Mouse (Mus musculus) cerebellum, adult 8-10 months (tissue): ENCODE data around the gene Kcnd1.

Source experiments
- DNase-seq: peaks from one replicate; pipeline ENCODE4 v3.0.0; 2022

Kcnd1 gene

DNA sequence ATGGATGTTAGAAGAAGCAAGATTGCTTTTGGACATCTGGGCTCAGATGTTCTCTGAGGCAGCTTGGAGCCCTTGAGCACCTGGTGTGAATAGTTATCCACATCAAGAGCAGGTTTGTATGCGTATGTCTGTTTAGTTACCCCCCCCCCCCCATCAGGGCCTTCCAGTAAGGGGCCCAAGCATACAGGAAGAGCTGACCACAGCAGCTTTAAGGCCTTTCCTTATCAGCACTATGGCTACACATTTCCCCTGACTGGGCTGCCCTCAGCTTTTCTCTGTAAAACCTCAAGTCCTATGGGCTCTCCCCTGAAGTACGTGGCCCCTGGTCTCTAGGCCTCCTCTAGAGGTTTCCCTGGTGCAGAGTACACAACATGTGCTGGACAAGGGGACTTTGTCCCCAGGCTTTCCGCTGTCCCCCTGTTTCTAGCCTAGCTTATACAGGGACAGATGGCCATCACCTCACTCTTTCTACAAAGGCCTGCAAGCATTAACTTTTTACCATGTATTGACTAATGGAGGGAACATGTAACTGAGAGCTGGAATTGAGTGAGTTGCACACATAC, 37.2 kb downstream of the Kcnd1 start:
- no peak for DNase-seq

DNA sequence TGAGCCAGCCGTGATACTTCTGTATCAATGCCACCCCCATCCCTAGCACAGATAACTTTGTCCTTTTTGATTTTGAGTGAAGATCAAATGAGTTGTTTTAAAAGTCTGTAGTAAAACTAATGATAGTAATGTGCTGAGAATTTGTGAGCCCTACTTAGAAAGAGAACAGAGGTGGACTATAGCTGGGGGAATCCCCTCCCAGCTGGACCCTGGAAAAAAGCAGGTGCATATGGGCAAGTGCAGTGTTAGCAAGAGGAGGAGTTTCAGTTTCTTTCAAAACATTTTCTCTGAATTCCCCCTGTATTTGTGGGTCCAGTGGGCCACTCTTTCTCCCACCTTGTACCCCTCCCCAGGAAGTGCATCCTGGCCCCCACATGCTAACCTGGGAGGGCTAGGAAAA, 41.1 kb downstream of the Kcnd1 start:
- DNase-seq, result no peak

DNA sequence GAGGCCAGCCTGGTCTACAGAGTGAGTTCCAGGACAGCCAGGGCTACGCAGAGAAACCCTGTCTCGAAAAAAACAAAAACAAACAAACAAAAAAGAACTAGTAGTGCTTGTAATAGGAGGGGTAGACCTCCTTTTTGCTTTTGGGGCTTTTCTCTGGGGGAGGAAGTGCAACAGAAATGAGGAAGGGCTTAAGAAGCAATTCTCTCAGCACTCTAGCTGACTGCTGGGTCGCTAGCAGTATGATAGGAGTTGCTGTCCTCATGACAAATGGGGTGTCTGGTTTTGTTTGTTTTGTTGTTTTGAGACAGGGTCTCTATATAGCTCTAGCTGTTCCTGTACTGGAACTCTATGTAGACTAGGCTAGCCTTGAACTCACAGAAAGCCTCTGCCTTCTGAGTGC, 42.5 kb downstream of the Kcnd1 start:
- no peak for DNase-seq

DNA sequence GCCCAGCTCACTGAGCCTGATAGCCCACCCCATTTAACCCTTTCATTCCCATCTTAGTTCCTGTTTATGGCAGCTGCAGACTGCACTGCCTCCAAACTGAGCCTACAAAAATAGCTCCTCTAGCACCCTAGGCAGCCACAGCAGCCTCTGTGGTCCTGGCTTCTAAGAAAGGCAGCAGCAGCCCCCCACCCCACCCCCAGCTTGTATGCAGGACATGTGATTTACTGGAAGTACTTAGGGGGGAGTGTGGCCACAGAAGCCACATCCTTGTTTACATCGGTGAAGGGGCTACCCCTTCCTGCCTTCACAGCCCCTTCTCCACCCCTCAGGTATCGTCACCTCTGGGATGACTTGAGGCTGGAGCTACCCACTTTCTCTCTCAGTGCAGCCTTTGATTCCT, 43.3 kb downstream of the Kcnd1 start:
- no peak for DNase-seq

DNA sequence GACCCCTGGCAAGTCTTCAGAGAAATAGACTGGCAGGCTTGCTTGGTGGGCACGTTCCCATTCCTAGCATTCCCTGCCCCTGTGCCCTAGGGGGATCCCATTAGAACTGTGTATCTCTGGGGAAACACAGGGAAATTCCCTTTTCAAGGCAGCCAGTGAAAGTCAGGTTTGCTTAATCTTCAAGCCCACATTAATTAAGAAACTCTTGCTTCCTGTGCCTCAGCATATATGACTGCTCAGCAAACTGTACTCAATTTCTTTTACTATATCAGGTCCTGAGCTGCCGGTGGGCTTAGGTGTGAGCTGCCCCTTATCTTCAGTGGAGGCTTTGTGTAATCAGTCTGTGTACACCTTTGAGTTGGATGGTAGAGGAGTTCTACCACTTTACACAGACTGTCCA, 43.7 kb downstream of the Kcnd1 start:
- DNase-seq, result no peak

DNA sequence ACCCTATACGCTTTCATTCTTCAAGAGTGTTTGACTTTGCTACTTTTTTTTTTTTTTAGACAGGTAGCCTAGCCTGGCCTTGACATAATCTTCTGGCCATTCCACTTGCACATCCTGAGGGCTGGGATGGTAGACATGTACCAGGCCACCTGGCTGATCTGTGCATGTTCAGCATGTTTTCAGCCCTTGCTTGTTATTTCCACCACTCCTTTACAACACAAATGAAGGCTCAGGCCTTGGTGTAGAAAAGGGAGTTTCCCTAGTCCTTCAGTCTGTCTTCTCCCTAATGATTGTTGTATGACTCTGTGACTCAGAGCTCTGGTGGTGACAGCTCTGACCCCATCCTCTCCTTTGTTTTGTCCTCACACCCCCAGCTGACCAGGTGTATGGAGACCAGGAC, 45.1 kb downstream of the Kcnd1 start:
- DNase-seq, result no peak

DNA sequence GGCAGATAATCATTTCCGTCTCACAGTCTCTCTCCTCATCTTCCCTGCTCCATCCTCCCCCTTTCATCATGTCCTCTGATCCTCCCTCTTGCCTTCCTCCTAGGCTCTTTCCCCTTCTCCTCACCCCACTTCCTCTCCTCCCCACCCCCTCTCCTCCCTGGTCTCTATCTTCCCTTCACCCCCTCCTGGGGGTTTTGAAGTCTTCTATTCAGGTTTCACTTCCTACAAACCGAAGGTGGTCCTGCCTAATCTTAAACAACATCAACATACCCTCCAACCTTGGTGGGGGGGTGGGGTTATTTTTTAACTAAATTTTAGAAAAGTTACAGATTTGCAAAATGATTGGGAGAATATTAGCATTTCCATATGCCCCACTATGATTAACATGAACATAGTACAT, 46.4 kb downstream of the Kcnd1 start:
- DNase-seq, result no peak

DNA sequence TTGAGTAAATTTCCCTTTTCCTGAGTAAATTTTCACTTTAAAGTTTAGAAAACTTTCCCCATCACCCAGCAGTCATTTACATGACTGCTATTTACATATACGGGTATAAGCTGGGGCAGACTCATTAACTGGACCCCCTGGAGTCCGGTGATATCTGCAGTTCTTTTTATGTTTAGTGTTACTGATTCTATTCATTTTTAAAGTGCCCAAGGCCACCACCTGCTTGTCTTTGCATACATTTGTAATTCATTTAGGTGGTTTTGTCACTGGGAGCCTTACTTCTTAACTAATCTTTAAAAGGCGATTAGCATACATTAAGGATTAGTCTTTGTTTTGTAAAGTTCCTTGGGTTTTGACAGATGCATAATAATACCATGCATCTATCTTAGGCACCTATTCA, 47.7 kb downstream of the Kcnd1 start:
- no peak for DNase-seq

DNA sequence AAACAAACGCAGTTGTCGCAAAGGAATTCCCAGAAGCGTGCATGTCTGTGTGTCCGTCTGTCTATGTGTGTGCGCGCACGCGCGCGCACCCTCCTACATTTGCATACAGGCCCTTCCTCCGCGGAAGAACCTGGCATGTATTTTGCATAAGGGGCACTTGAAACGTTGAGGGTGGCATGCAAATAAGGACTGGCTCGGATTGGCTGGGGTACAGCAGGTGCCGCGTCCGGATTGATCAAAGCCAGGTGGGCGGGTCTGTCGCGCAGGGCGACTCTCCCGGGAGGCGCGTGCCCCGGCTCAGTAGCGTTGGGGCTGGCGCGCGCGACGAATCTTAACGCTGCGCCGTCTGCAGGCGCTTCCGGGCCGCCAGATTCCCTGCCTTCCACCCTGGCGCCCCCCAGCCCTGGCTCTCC, 55.9 kb downstream of the Kcnd1 start, which contains the start of gene Pim2:
Gene Pim2 (plus strand): TSS at position 256 of the 413 bp plus-strand sequence.
- DNase-seq, result peak; percentile 81

DNA sequence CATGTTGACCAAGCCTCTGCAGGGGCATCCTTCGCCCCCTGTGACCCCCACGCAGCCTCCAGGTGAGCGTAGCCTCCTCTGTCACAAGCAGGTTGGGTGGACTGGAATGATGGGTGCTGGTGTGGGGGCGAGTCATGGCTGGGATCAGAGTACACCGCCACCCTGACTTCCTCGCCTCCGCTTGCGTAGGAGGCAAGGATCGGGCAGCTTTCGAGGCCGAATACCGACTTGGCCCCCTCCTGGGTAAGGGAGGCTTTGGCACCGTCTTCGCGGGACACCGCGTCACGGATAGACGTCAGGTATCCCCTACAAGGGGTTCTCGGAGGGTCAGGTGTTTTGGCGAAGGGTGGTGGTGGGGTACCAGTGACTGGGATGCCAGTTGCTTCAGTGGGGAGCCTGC, 56.4 kb downstream of the Kcnd1 start:
- DNase-seq, result peak; percentile 44

DNA sequence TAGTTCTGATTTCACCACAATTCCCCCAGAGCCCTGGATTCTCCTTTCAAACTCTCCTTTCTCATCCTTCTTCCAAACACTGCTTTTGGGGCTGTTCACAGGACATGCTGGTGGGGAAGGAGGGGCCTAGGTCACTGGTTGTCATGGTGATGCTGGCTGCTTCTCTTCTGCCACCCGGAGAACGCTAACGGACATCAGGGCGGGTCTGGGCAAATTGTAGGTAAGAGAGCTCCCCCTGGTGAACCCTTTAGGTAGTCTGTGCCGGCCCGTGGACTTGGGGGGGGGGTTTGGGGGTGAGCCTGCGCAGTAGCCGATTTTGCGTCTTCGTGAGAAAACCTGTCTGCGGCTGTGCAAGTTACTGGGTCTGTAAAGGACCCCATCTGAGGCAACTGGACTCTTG, 57.7 kb downstream of the Kcnd1 start:
- DNase-seq, result peak; percentile 68

DNA sequence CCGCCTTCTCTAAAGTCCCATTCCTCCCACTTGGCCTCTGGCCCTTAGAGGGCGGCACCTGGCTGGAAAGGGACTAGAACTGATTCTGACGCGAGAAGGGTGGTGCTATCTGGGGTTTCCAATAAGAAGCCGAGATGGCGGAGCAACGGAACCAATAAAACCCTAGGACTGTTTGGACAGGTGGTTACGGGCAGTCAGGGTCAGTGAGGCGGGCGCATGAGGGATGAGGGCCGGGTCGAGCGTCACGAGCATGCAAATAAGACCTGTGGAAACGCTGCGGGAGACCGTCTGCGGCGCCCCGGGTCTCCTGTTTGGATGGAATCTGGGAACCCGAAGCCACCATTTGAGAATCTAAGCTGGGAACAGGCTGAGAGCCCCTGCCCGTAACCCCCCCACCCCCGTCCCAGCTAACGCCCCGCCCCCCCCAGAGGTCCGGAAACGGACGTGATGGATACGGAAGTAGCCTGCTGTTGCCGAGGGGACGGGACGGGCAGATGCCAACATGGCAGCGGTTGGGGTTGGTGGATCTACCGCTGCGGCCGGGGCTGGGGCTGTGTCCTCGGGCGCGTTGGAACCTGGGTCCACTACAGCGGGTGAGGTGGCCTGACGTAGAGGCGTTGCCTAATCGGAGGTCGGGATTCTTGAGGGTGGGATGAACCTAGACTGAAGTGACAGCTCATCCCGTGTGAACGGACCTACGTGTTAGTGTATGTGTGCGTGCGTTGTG, 61.9 kb downstream of the Kcnd1 start, which contains the start of gene Slc35a2:
Gene Slc35a2 (plus strand): TSS at position 188 of the 727 bp plus-strand sequence.
- DNase-seq, result peak; percentile 79
